Mouse (Mus musculus) regulatory T cell (primary cell): ENCODE data around the gene Man2a2.

Experiments used
- in situ Hi-C: fragments of 300-600 bp; cut with MboI, MseI; formaldehyde crosslinking; loops from one replicate; pipeline ENCODE4 v1.15.1; 2025; ENCODE audit warnings: high pct_unique_total_duplicates

The Man2a2 gene

GRCm38 (mm10) chr7:80370649-80371040, 530 bp downstream of the Man2a2 start:
- in situ Hi-C loops: no loop called here

DNA sequence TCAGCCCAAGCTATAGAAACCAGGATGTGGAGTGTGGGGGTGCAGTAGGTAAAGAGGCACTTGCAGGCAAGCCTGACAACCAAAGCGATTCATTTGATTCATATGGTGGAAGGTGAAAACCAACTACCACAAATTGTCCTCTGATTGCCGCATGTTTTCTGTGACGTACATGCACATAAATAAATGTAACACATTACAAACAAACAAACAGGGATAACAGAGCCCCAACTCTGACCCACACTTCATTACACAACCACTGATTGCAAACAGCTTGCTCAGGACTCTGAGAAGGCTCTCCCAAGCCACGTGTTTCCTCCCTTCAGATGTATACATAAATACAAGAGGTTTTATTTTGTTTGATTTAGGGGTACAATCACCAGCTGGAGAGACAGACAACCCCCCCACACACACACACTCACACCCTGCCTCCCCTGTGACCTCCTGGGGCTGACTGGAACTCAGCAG, 1.2 kb downstream of the Man2a2 start:
- in situ Hi-C loops: no loop called here

DNA sequence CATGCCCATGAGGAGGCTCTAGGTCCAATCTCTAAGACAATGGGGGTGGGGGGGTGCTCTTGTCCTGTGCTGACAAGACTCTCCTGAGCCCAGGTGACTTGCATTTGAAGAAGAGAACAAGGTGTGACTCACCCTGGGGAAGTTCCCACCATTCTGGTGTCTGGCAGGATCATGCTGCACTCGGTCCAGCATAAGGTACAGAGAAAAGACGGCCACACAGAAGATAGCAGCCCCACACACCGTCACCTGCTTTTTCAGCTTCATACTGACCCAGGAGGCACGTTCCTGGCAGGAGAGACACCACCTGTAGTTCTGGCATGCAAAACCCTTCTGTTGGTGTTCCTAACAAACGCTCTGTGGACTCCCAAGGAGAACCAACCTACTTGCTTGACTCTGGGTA, 1.7 kb downstream of the Man2a2 start:
- in situ Hi-C loops: no loop called here

- in situ Hi-C loops: no loop called here
Observed at GRCm38 (mm10) chr7:80368635-80369421, 2.3 kb downstream of the Man2a2 start.

GRCm38 (mm10) chr7:80368009-80368408, 3.2 kb downstream of the Man2a2 start:
- in situ Hi-C loops: no loop called here

- in situ Hi-C loops: no loop called here
Observed at GRCm38 (mm10) chr7:80367232-80367631, 3.9 kb downstream of the Man2a2 start.

DNA sequence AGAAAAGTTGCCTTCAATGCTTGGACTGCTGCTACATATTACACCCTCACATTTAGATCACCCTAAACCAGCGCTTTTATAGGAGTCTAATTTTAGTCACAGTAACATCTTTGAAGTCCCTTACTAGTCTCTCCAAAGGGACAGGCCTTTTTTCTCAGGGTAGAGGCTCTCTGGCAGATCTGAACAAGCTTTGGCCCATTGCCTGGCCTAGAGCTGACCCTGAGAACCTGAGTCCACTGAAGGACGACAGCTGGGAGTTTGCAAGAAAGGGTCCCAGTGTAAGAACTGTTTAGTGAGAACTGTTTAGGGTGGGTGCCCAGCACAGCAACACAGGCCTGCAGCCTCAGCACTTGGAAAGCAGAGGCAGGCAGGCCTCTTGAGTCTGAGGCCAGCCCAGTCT, 5.4 kb downstream of the Man2a2 start:
- in situ Hi-C loops: no loop called here

- in situ Hi-C loops: no loop called here
Observed at GRCm38 (mm10) chr7:80360435-80360834, 10.7 kb downstream of the Man2a2 start.

GRCm38 (mm10) chr7:80358039-80358438, 13.1 kb downstream of the Man2a2 start:
- in situ Hi-C loops: no loop called here

- in situ Hi-C loops: no loop called here
Observed at GRCm38 (mm10) chr7:80357156-80357555, 14.0 kb downstream of the Man2a2 start.

DNA sequence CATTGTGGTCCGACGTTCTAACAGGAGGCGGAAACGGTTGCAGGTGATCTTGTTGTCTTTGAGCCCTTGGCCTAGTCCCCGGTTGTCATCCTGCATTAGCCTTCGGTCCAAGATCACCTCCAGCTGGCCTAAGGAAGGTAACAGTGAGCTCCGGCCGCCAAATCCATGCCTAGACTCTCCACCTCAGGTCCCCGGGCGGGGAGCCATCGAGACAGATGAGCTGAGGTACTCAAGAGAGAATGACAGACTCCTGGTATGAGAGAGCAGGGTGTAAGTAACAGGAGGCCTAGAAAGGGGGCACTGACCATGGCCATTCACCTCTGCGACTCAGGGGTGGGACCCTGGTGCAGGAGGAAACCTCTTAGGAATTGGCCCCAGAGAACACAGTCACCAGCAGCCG, 14.8 kb downstream of the Man2a2 start:
- in situ Hi-C loops: no loop called here

DNA sequence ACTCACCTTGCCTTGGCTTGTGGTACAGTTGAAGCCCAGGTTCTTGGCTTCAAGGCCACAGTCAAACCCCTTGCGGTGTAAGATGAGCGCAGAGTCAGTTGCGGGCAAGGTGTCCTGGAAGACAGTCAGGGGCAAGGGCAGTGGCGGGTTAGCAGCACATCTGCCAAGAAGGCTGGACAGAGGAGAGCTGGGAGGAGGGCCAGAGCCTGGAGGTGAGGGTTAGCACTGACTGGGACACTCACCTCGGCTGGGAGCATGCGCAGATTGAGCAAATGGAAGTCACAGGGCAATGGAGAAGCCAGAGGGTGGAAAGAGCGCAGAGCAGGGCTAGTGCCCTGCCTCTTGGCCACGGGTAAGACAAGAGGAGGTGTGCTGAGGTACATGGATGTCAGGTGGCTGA, 18.3 kb downstream of the Man2a2 start:
- in situ Hi-C loops: no loop called here

DNA sequence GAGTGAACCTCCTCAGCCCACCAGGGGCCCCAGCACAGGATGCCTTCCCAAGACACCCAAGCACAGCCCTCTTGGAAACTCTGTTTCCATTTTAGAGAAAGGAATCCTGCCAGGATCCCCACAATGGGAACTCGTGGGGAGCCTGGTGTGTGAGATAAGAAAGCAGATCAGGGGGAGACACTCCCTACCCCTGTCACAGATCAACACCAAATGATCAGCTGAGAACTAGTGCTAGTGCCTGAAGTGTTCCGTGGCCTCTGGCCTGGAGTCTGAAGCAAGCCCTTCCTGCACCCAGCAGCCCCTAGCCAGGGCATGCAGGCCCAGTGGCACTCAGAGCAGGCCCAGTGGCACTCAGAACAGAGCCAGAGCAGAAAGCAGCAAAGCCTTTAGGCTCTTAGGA, 20.4 kb downstream of the Man2a2 start:
- in situ Hi-C loops: no loop called here

DNA sequence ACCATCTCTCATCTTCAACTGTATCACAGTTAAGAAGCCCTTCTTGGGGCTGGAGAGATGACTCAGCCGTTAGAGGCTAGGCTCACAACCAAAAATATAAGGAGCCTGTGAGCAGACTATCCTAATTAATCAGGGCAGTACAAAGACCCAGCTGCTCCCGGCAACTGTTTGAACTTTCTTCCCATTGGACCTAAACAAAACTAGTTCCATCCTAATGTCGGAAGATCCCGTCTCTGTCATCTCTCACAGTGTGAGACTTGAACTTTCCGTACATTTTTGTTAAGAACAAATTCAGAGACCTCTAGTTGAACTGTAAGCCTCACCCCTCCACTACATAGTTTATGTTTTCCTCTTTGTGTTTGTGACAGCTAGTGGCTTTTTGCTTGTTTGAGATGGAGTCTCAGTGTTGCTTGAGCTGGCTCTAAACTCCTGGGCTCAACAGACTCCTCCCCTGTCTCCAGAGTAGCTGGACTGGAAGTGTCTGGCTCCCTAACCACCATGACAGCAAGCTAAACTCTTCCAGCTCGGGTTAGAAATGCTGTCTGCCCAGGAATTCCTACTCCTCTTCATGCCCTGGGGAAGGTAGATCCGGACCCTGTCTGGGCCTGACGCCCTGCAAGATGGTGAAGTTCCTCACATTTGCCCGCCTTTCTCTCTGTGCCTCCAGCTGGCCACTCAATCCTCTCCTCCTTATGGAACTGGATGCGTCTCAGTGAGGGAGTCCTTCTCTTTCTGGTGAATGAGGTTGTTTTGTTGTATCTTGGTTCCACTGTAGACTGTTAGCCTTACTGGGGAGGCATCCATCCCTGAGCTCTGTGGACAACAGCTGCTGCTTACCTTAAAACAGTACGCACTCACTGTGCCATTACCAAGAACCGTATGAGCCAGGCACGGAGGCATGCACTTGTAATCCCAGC, 23.2 kb downstream of the Man2a2 start:
- in situ Hi-C loops: no loop called here

DNA sequence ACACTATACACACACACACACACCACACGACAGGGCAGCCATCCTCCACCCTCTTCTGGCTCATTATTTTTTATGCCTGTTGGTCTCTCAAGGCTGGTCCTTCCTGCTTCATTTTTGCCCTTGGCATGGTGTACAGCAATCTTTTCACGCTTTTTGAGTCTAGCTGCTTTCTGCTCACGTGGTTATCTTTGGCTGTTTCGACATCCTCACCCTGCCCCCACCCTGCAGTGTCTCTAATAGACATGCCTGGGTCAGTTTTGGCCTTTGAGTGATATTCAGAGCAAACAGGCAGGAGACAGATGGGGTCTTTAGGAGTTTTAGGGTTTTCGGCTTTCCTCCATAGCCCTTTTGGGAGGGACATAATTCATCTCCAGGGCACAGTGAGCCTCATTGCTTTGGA, 24.3 kb downstream of the Man2a2 start:
- in situ Hi-C loops: no loop called here

GRCm38 (mm10) chr7:80346173-80346572, 25.0 kb downstream of the Man2a2 start:
- in situ Hi-C loops: no loop called here

GRCm38 (mm10) chr7:80343270-80344018, 27.7 kb downstream of the Man2a2 start:
- in situ Hi-C loops: loop anchor here (5.0 kb wide), 1 partner anchor 34 kb away; no protein-coding TSS in a partner anchor

DNA sequence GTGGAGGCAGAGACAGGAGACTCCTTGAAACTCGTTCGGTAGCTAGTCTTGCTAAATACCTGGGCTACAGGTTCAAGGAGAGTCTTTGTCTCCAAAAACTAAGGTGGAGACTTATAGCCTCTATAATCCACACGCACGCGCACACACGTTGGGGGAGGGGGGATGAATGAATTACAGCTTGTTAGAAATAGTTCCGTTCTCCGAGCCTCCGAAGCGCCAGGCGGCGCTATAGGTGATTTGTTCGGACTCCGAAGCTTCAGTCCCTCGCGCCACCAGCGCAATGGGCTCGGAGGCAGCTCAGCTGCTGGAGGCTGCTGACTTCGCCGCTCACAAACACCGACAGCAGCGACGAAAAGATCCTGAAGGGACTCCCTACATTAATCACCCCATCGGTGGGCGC, 28.3 kb downstream of the Man2a2 start, which contains the start of gene Hddc3:
Gene Hddc3 (plus strand): TSS at position 247 of the 400 bp plus-strand sequence.
- in situ Hi-C loops: loop anchor here (5.0 kb wide), 1 partner anchor 34 kb away; no protein-coding TSS in a partner anchor

- in situ Hi-C loops: loop anchor here (5.0 kb wide), 1 partner anchor 36 kb away; no protein-coding TSS in a partner anchor
Observed at GRCm38 (mm10) chr7:80341793-80342192, 29.4 kb downstream of the Man2a2 start.

DNA sequence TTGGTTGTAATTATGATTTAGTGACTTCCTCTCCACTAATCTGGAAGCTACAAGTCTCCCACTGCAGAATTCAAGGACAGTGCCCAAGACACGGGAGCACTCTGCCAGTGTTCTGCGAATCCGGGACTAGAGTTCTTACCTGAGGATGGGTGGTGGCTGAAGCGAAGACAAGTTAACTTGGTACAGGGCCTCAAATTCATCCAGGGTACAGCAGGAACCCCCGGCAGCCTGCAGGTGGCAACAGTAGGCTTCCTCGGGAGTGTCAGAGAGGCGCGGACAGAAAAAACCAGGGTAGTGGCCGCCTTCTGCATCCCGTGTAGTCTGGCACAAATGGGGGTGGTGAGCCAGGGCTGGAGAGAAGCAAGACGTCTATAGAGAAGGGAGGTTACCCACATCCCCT, 30.4 kb downstream of the Man2a2 start, which contains the start of gene Unc45a:
Gene Unc45a (minus strand): TSS at position 213 of the 400 bp plus-strand sequence.
- in situ Hi-C loops: loop anchor here (5.0 kb wide), 1 partner anchor 37 kb away; no protein-coding TSS in a partner anchor
